Mouse (Mus musculus): Measurements from ENCODE around the gene Tfpi. TPM values are rescaled to one million over a fixed set of nuclear protein-coding genes. Genes with fewer than 3 reads are reported as not detected.

The Tfpi gene
- total RNA-seq, 2 experiments from 2014 or later = 3.8 to 5.8 TPM

GRCm38 (mm10) chr2:84476131-84476530 is 444 bp downstream of the Tfpi start:
- DNase-seq (ENCODE audit: low spot score in 2 of 2) = no peak
- intact Hi-C loops (cut with DNase I) = no loop called here

- intact Hi-C loops (cut with DNase I) = no loop called here
- no peak for DNase-seq (ENCODE audit: low spot score in 2 of 2)
These were observed 974 bp downstream of the Tfpi start for GRCm38 (mm10) chr2:84475601-84476000.

- no peak for DNase-seq (ENCODE audit: low spot score in 2 of 2)
- intact Hi-C loops (cut with DNase I) = no loop called here
These were observed 1.9 kb downstream of the Tfpi start for GRCm38 (mm10) chr2:84474651-84475050.

- intact Hi-C loops (cut with DNase I) = no loop called here
- no peak for DNase-seq (ENCODE audit: low spot score in 2 of 2)
These were observed 2.5 kb downstream of the Tfpi start for GRCm38 (mm10) chr2:84473941-84474530.

GRCm38 (mm10) chr2:84467391-84467790 is 9.2 kb downstream of the Tfpi start:
- DNase-seq (ENCODE audit: low spot score in 2 of 2) = no peak
- intact Hi-C loops (cut with DNase I) = no loop called here

GRCm38 (mm10) chr2:84464956-84465355 is 11.6 kb downstream of the Tfpi start:
- DNase-seq (ENCODE audit: low spot score in 2 of 2) = no peak
- intact Hi-C loops (cut with DNase I) = no loop called here

- intact Hi-C loops (cut with DNase I) = no loop called here
- DNase-seq (ENCODE audit: low spot score in 2 of 2) = no peak
These were observed 14.2 kb downstream of the Tfpi start for GRCm38 (mm10) chr2:84462411-84462810.

- intact Hi-C loops (cut with DNase I) = no loop called here
- no peak for DNase-seq (ENCODE audit: low spot score in 2 of 2)
These were observed 16.9 kb downstream of the Tfpi start for GRCm38 (mm10) chr2:84459651-84460177.

- DNase-seq (ENCODE audit: low spot score in 2 of 2) = no peak
- intact Hi-C loops (cut with DNase I) = loop anchor here (2.0 kb wide), 1 partner anchor 22 kb away; no protein-coding TSS in a partner anchor
These were observed 19.4 kb downstream of the Tfpi start for GRCm38 (mm10) chr2:84457221-84457620.

GRCm38 (mm10) chr2:84455236-84455799 is 21.3 kb downstream of the Tfpi start:
- intact Hi-C loops (cut with DNase I) = loop anchor here (2.0 kb wide), 1 partner anchor 205 kb away; no protein-coding TSS in a partner anchor
- peak; percentile 32 to 39 for DNase-seq (ENCODE audit: low spot score in 2 of 2)

- no peak for DNase-seq (ENCODE audit: low spot score in 2 of 2)
- intact Hi-C loops (cut with DNase I) = loop anchor here (2.0 kb wide), 1 partner anchor 206 kb away; no protein-coding TSS in a partner anchor
These were observed 21.9 kb downstream of the Tfpi start for GRCm38 (mm10) chr2:84454551-84455235.

GRCm38 (mm10) chr2:84454051-84454450 is 22.5 kb downstream of the Tfpi start:
- intact Hi-C loops (cut with DNase I) = loop anchor here (2.0 kb wide), 1 partner anchor 207 kb away; no protein-coding TSS in a partner anchor
- DNase-seq (ENCODE audit: low spot score in 2 of 2) = no peak

GRCm38 (mm10) chr2:84445499-84445898 is 31.1 kb downstream of the Tfpi start:
- DNase-seq (ENCODE audit: low spot score in 2 of 2) = no peak
- intact Hi-C loops (cut with DNase I) = no loop called here

- DNase-seq (ENCODE audit: low spot score in 2 of 2) = no peak
- intact Hi-C loops (cut with DNase I) = no loop called here
These were observed 34.6 kb downstream of the Tfpi start for GRCm38 (mm10) chr2:84441940-84442339.

GRCm38 (mm10) chr2:84429724-84430123 is 46.9 kb downstream of the Tfpi start:
- no peak for DNase-seq (ENCODE audit: low spot score in 2 of 2)
- intact Hi-C loops (cut with DNase I) = loop anchor here (2.0 to 10.0 kb wide), 4 partner anchors 135 to 387 kb away; no protein-coding TSS in a partner anchor

GRCm38 (mm10) chr2:84428836-84429235 is 47.7 kb downstream of the Tfpi start:
- intact Hi-C loops (cut with DNase I) = loop anchor here (2.0 to 10.0 kb wide), 4 partner anchors 134 to 387 kb away; no protein-coding TSS in a partner anchor

GRCm38 (mm10) chr2:84426531-84426930 is 50.0 kb downstream of the Tfpi start:
- DNase-seq (ENCODE audit: low spot score in 2 of 2) = no peak
- intact Hi-C loops (cut with DNase I) = loop anchor here (5.0 to 10.0 kb wide), 3 partner anchors 132 to 384 kb away; no protein-coding TSS in a partner anchor

More at GRCm38 (mm10) chr2:84428836-84429235, 47.7 kb downstream of the Tfpi start:
- DNase-seq (ENCODE audit: low spot score in 2 of 2) = no peak

- intact Hi-C loops (cut with DNase I) = loop anchor here (5.0 to 10.0 kb wide), 3 partner anchors 130 to 383 kb away; no protein-coding TSS in a partner anchor
- peak; percentile 25 to 43 for DNase-seq (ENCODE audit: low spot score in 2 of 2)
These were observed 51.4 kb downstream of the Tfpi start, which contains the start of gene Calcrl for GRCm38 (mm10) chr2:84425138-84425537. Gene Calcrl, minus strand, starts transcription at chr2:84425411.

GRCm38 (mm10) chr2:84416501-84416900 is 60.1 kb downstream of the Tfpi start:
- intact Hi-C loops (cut with DNase I) = no loop called here
- DNase-seq (ENCODE audit: low spot score in 2 of 2) = no peak
